Mouse (Mus musculus) CH12.LX (cell line): ENCODE measurements at regions not wholly inside any gene's neighbourhood (a gene's known extent, or its start where the extent isn't known, plus 50 kb on each side); places are given as distances from the start of the nearest gene placed in this dataset.

ENCODE experiments used
- DNase-seq: peaks from one replicate; pipeline ENCODE4 v3.0.0-alpha.2; 2013; ENCODE audit errors: extremely low read depth
- H3K27ac ChIP-seq: 2 replicates; pipeline ENCODE4 v1.5.1; 2012; ENCODE audit warnings: low read depth, mild to moderate bottlenecking, control low read depth, moderate library complexity; ENCODE audit not compliant: insufficient read depth
- H3K27me3 ChIP-seq: replicated peaks from 2 replicates; pipeline ENCODE3; 2012; ENCODE audit warnings: inconsistent platforms
- H3K36me3 ChIP-seq, 2 experiments: replicated peaks in 1 of 2; 2 replicates each; pipeline versions ENCODE3 to v1.6.1; 2012; ENCODE audit warnings: inconsistent platforms in 1 of 2, low read length in 1 of 2, mild to moderate bottlenecking in 1 of 2, mixed read lengths in 1 of 2, moderate library complexity in 1 of 2; ENCODE audit not compliant: control insufficient read depth in 1 of 2, insufficient read depth in 1 of 2
- H3K4me1 ChIP-seq, 2 experiments: 2 replicates each; pipeline ENCODE4 v1.6.1; 2012; ENCODE audit warnings: inconsistent platforms in 1 of 2, moderate library complexity in 1 of 2; ENCODE audit not compliant: insufficient read depth in 2 of 2, control insufficient read depth in 1 of 2
- H3K4me2 ChIP-seq: 2 replicates; pipeline ENCODE4 v1.6.1; 2012; ENCODE audit warnings: low read depth, mild to moderate bottlenecking, control low read depth; ENCODE audit not compliant: poor library complexity, insufficient read depth, severe bottlenecking
- H3K4me3 ChIP-seq, 3 experiments: fragments of 150-350 bp in 1 of 3; sonication (generic) in 1 of 3; replicated peaks in 1 of 3; 2 replicates each; pipeline versions ENCODE3 to v1.5.1; 2011 to 2012; ENCODE audit warnings: low read depth in 2 of 3, low read length in 2 of 3, mild to moderate bottlenecking in 2 of 3, moderate library complexity in 2 of 3, control low read depth in 1 of 3, improper control_type of control experiment in 1 of 3, inconsistent platforms in 1 of 3, mixed read lengths in 1 of 3; ENCODE audit not compliant: poor library complexity in 1 of 3
- H3K79me2 ChIP-seq: replicated peaks from 2 replicates; pipeline ENCODE4 v1.6.1; 2012; ENCODE audit warnings: mild to moderate bottlenecking, moderate library complexity; ENCODE audit not compliant: control insufficient read depth, poor library complexity, insufficient read depth, severe bottlenecking; ENCODE audit errors: extremely low read depth
- H3K9ac ChIP-seq: 2 replicates; pipeline ENCODE4 v1.6.1; 2012; ENCODE audit warnings: low read depth, mild to moderate bottlenecking, control low read depth, moderate library complexity; ENCODE audit not compliant: insufficient read depth
- H3K9me3 ChIP-seq: replicated peaks from 2 replicates; pipeline ENCODE3; 2012; ENCODE audit warnings: low read length, inconsistent platforms, mixed read lengths
- CHD1 ChIP-seq: IDR thresholded peaks from 2 replicates; pipeline ENCODE4 v1.6.1; 2012; ENCODE audit warnings: low read depth, low read length, improper control_type of control experiment, inconsistent platforms
- CTCF ChIP-seq, 2 experiments: IDR thresholded peaks in 1 of 2; conservative IDR thresholded peaks in 1 of 2; 2 replicates each; pipeline ENCODE4 v1.5.1; 2011 to 2012; ENCODE audit warnings: low read depth in 2 of 2, low read length in 2 of 2, improper control_type of control experiment in 1 of 2, inconsistent platforms in 1 of 2, mild to moderate bottlenecking in 1 of 2, moderate library complexity in 1 of 2
- ETS1 ChIP-seq: conservative IDR thresholded peaks from 2 replicates; pipeline ENCODE4 v1.6.1; 2012; ENCODE audit warnings: low read depth, mild to moderate bottlenecking, inconsistent platforms, low read length, improper control_type of control experiment, moderate library complexity
- JUND ChIP-seq: conservative IDR thresholded peaks from 2 replicates; pipeline ENCODE4 v1.6.1; 2011; ENCODE audit warnings: low read depth, low read length, improper control_type of control experiment
- KAT2A ChIP-seq: IDR thresholded peaks from 2 replicates; pipeline ENCODE4 v1.6.1; 2012; ENCODE audit warnings: low read length, improper control_type of control experiment, inconsistent platforms; ENCODE audit not compliant: insufficient replicate concordance
- MAFK ChIP-seq: IDR thresholded peaks from 2 replicates; pipeline ENCODE4 v1.6.1; 2011; ENCODE audit warnings: low read length, improper control_type of control experiment; ENCODE audit not compliant: insufficient replicate concordance
- MEF2A ChIP-seq: IDR thresholded peaks from 2 replicates; pipeline ENCODE4 v1.6.1; 2014; ENCODE audit warnings: low read depth, mild to moderate bottlenecking, inconsistent platforms, low read length, improper control_type of control experiment, borderline replicate concordance
- PAX5 ChIP-seq: IDR thresholded peaks from 2 replicates; pipeline ENCODE4 v1.6.1; 2012; ENCODE audit warnings: low read length, inconsistent platforms, mixed read lengths
- POLR2A ChIP-seq: IDR thresholded peaks from 2 replicates; pipeline ENCODE4 v1.6.1; 2011; ENCODE audit warnings: low read depth, mild to moderate bottlenecking, improper control_type of control experiment, low read length
- POLR2AphosphoS2 ChIP-seq: IDR thresholded peaks from 2 replicates; pipeline ENCODE4 v1.6.1; 2011; ENCODE audit warnings: low read depth, low read length, improper control_type of control experiment
- RAD21 ChIP-seq: IDR thresholded peaks from 2 replicates; pipeline ENCODE4 v1.6.1; 2011; ENCODE audit warnings: low read depth, mild to moderate bottlenecking, low read length, improper control_type of control experiment, moderate library complexity
- RCOR1 ChIP-seq: conservative IDR thresholded peaks from 2 replicates; pipeline ENCODE4 v1.6.1; 2012; ENCODE audit warnings: low read depth, mild to moderate bottlenecking, inconsistent platforms, low read length, improper control_type of control experiment
- SIN3A ChIP-seq: IDR thresholded peaks from 2 replicates; pipeline ENCODE4 v1.6.1; 2012; ENCODE audit warnings: low read length, improper control_type of control experiment, inconsistent platforms
- SMC3 ChIP-seq: IDR thresholded peaks from 2 replicates; pipeline ENCODE4 v1.6.1; 2011; ENCODE audit warnings: low read depth, low read length, improper control_type of control experiment
- UBTF ChIP-seq: IDR thresholded peaks from 2 replicates; pipeline ENCODE4 v1.6.1; 2012; ENCODE audit warnings: low read depth, mild to moderate bottlenecking, inconsistent platforms, low read length, improper control_type of control experiment, moderate library complexity
- USF1 ChIP-seq: IDR thresholded peaks from 2 replicates; pipeline ENCODE4 v1.6.1; 2014; ENCODE audit warnings: low read depth, mild to moderate bottlenecking, inconsistent platforms, low read length, improper control_type of control experiment
- ZC3H11A ChIP-seq: IDR thresholded peaks from 2 replicates; pipeline ENCODE4 v1.6.1; 2012; ENCODE audit warnings: low read depth, mild to moderate bottlenecking, inconsistent platforms, low read length, improper control_type of control experiment
- ZKSCAN1 ChIP-seq: IDR thresholded peaks from 2 replicates; pipeline ENCODE4 v1.6.1; 2012; ENCODE audit warnings: low read depth, inconsistent platforms, low read length, improper control_type of control experiment, borderline replicate concordance
- ZNF384 ChIP-seq: IDR thresholded peaks from 2 replicates; pipeline ENCODE4 v1.6.1; 2012; ENCODE audit warnings: low read depth, low read length, improper control_type of control experiment, inconsistent platforms
- dilution Hi-C: fragments of 300-500 bp; cut with MboI; formaldehyde crosslinking; loops from 2 replicates; pipeline ENCODE4 v1.14.3; 2020; ENCODE audit warnings: low sequenced_read_pairs; ENCODE audit not compliant: extremely low pct_unique_long_range_greater_than_20kb, extremely low pct_ligation_motif_present
- in situ Hi-C: fragments of 300-500 bp; cut with MboI; formaldehyde crosslinking; loops from 3 replicates; pipeline ENCODE4 v1.14.3; 2019; ENCODE audit warnings: low sequenced_read_pairs, low pct_ligation_motif_present, low pct_unique_long_range_greater_than_20kb, mixed read lengths

- dilution Hi-C loops: no loop called here
- Histone ChIP-seq H3K4me2 (no peak overlapping the region), H3K79me2 (no peaks in the 10 kb centered on the region), H3K36me3 (no peaks in the 10 kb centered on the region), H3K27ac (no peak overlapping the region), H3K9ac (no peak overlapping the region), H3K4me3 (no peak overlapping the region), H3K4me1 (peaks cover 0 to 3% of the 10 kb centered on the region in 2 experiments; a peak in 1 of 4 replicates), H3K27me3 (peaks cover 70% of the 10 kb centered on the region), H3K9me3 (no peaks in the 10 kb centered on the region)
- no peak for DNase-seq
- in situ Hi-C loops: no loop called here
- TF ChIP-seq ZC3H11A (no peak), SIN3A (no peak), CHD1 (no peak), PAX5 (no peak), CTCF (conservative IDR thresholded peaks at IDR 0.05 in 1 of 2, IDR thresholded peaks at IDR 0.05 in 1 of 2; ENCODE audit: low read depth in 2 of 2, low read length in 2 of 2) (no peak), UBTF (no peak), MEF2A (no peak), SMC3 (no peak), JUND (no peak), MAFK (no peak)
Measured at GRCm38 (mm10) chr7:135767493-135767892, 51.3 kb upstream of the Mki67 start.

GRCm38 (mm10) chr7:135768064-135768463 is 51.9 kb upstream of the Mki67 start:
- H3K4me2 ChIP-seq: no peak overlapping the region
- H3K27ac ChIP-seq: no peak overlapping the region
- H3K36me3 ChIP-seq: no peaks in the 10 kb centered on the region
- no peaks in the 10 kb centered on the region for H3K9me3 ChIP-seq
- no peak overlapping the region for H3K4me3 ChIP-seq
- H3K9ac ChIP-seq: no peak overlapping the region
- no peak for DNase-seq
- TF ChIP-seq KAT2A (no peak), USF1 (no peak), POLR2A (no peak), RAD21 (no peak), ETS1 (no peak), ZKSCAN1 (no peak), ZNF384 (no peak), POLR2AphosphoS2 (no peak), RCOR1 (no peak), ZC3H11A (no peak)
- dilution Hi-C loops: no loop called here
- peaks cover 69% of the 10 kb centered on the region for H3K27me3 ChIP-seq
- no peaks in the 10 kb centered on the region for H3K79me2 ChIP-seq
- in situ Hi-C loops: no loop called here
- H3K4me1 ChIP-seq: peaks cover 0 to 3% of the 10 kb centered on the region in 2 experiments; a peak in 1 of 4 replicates
